Mouse (Mus musculus) heart, adult 2 months (tissue): ENCODE measurements around the gene Gm12184. TPM values are rescaled to one million over a fixed set of nuclear protein-coding genes. Genes with fewer than 3 reads are reported as not detected.

Experiments
- DNase-seq, 2 experiments: peaks; one replicate each; pipeline ENCODE4 v3.0.0; 2021
- H3K27ac ChIP-seq: fragments of 200-600 bp; 2 replicates; pipeline ENCODE4 v1.8.1; 2022
- H3K27me3 ChIP-seq: fragments of 200-500 bp; 2 replicates; pipeline ENCODE4 v1.6.1; 2012; ENCODE audit warnings: mild to moderate bottlenecking, low read length, inconsistent platforms, mixed read lengths; ENCODE audit not compliant: control insufficient read depth, insufficient read depth
- H3K36me3 ChIP-seq: fragments of 200-500 bp; 2 replicates; pipeline ENCODE4 v1.6.1; 2012; ENCODE audit warnings: low read length, inconsistent platforms; ENCODE audit not compliant: control insufficient read depth, insufficient read depth
- H3K4me1 ChIP-seq: fragments of 200-500 bp; 2 replicates; pipeline ENCODE4 v1.6.1; 2011; ENCODE audit warnings: low read length; ENCODE audit not compliant: control insufficient read depth, insufficient read depth
- H3K4me3 ChIP-seq: fragments of 200-600 bp; 2 replicates; pipeline ENCODE4 v1.8.1; 2022
- H3K79me2 ChIP-seq: fragments of 200-500 bp; replicated peaks from 2 replicates; pipeline ENCODE4 v1.6.1; 2012; ENCODE audit warnings: mild to moderate bottlenecking, inconsistent platforms, low read length, moderate library complexity, mixed read lengths; ENCODE audit not compliant: control insufficient read depth, insufficient read depth
- H3K9ac ChIP-seq: fragments of 200-500 bp; 2 replicates; pipeline ENCODE4 v1.6.1; 2012; ENCODE audit warnings: low read depth, mild to moderate bottlenecking, control low read depth, inconsistent platforms, low read length, mixed read lengths
- CTCF ChIP-seq: fragments of 200-600 bp; IDR thresholded peaks from 2 replicates; pipeline ENCODE4 v1.8.1; 2022; ENCODE audit warnings: antibody characterized with exemption, mild to moderate bottlenecking, moderate library complexity
- EP300 ChIP-seq: fragments of 200-500 bp; IDR thresholded peaks from 2 replicates; pipeline ENCODE4 v1.6.1; 2011; ENCODE audit warnings: low read depth, low read length, control low read depth; ENCODE audit not compliant: insufficient read depth
- POLR2A ChIP-seq: fragments of 200-500 bp; IDR thresholded peaks from 2 replicates; pipeline ENCODE4 v1.6.1; 2011; ENCODE audit warnings: mild to moderate bottlenecking, low read depth, low read length, control low read depth; ENCODE audit not compliant: insufficient read depth
- WGBS: fragments of 180-500 bp; shearing (Covaris S2); methylation state at CpG from one replicate; pipeline ENCODE4 v1.1.7; 2018; 5-methylcytosine and 5-hydroxymethylcytosine counted together
- intact Hi-C: fragments of 180-260 bp; cut with DNase I; formaldehyde crosslinking; loops from one replicate; pipeline ENCODE4 v1.15.1; 2025
- polyA plus RNA-seq: library from polyadenylated mRNA; depleted of rRNA; stranded (reverse); fragments of >200 nt; gene quantifications from 2 replicates; pipeline ENCODE4 v1.2.3, GENCODE M21; 2012
- total RNA-seq, 2 experiments: library from RNA; stranded (reverse); gene quantifications; 2 replicates each; pipeline ENCODE4 v1.2.3; 2021

Gm12184 gene
- total and polyA plus RNA-seq, 3 experiments: 3.8 to 18.8 (median 3.9) TPM

- Histone ChIP-seq H3K79me2 (no peaks in the 10 kb centered on the region), H3K4me1 (peaks cover 3% of the 10 kb centered on the region), H3K27ac (peak overlapping the region; percentile 6; the same call in 1 of the 2 replicates), H3K4me3 (peak overlapping the region; percentile 75), H3K27me3 (no peaks in the 10 kb centered on the region), H3K36me3 (no peaks in the 10 kb centered on the region), H3K9ac (no peak overlapping the region)
- DNase-seq: no peak
- TF ChIP-seq EP300: no peak
- 32% methylated on average over 9 of the region's 9 CpGs for WGBS
- intact Hi-C loops: loop anchor here (1.0 kb wide), 1 partner anchor 9 kb away; no protein-coding TSS in a partner anchor
Measured at GRCm38 (mm10) chr11:48833078-48833730, 6.7 kb upstream of the Gm12184 start.

DNA sequence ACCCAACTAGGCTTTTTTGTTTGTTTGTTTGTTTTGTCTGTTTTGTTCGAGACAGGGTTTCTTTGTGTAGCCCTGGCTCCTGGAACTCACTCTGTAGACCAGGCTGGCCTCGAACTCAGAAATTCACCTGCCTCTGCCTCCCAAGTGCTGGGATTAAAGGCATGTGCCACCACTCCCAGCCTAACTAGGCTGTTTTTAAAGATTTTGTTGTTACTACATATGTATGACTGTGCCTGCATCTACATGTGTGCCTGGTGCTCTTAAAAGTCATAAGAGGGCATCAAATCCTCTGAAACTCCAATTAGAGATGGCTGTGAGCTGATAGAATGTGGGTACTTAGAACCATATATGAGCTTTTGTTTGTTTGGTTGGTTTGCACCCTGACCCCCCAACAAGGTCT is 4.8 kb upstream of the Gm12184 start:
- H3K9ac ChIP-seq: no peak overlapping the region
- no peaks in the 10 kb centered on the region for H3K27me3 ChIP-seq
- no peaks in the 10 kb centered on the region for H3K36me3 ChIP-seq
- no peak overlapping the region for H3K27ac ChIP-seq
- H3K79me2 ChIP-seq: no peaks in the 10 kb centered on the region
- TF ChIP-seq CTCF: no peak
- TF ChIP-seq EP300: no peak
- TF ChIP-seq POLR2A: no peak
- DNase-seq: no peak
- peaks cover 3% of the 10 kb centered on the region for H3K4me1 ChIP-seq
- intact Hi-C loops: no loop called here
- WGBS: 90% methylated on average over 2 of the region's 2 CpGs
- no peak overlapping the region for H3K4me3 ChIP-seq

- H3K27me3 ChIP-seq: no peaks in the 10 kb centered on the region
- H3K27ac ChIP-seq: no peak overlapping the region
- intact Hi-C loops: no loop called here
- H3K4me3 ChIP-seq: no peak overlapping the region
- no peaks in the 10 kb centered on the region for H3K79me2 ChIP-seq
- no peak overlapping the region for H3K9ac ChIP-seq
- no peak for DNase-seq
- no peak for TF ChIP-seq EP300
- no peak for TF ChIP-seq POLR2A
- TF ChIP-seq CTCF: no peak
- WGBS: 54% methylated on average over 2 of the region's 2 CpGs
- H3K36me3 ChIP-seq: no peaks in the 10 kb centered on the region
- H3K4me1 ChIP-seq: peaks cover 3% of the 10 kb centered on the region
Measured at GRCm38 (mm10) chr11:48830279-48830678, 3.8 kb upstream of the Gm12184 start.

DNA sequence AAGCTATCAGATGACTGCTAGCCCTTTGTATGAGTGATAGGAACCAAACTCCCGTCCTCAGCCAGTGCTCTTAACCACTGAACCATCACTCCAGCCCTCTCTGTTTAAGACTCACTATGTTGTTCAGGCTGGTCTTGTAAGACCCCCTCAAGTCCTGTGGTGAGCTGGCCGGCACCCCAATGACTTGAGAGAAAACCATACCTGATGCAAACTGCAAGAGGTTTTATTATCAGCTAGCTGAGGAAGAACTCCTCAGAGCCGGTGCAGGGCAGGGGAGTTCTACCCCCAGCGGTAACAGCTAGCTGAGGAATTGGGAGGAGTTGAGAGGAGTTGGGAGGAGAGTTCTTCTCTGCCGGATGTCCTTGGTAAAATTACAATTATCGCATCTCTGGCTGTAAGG is 1.5 kb upstream of the Gm12184 start:
- H3K4me3 ChIP-seq: no peak overlapping the region
- no peaks in the 10 kb centered on the region for H3K27me3 ChIP-seq
- H3K79me2 ChIP-seq: no peaks in the 10 kb centered on the region
- WGBS: 71% methylated on average over 6 of the region's 6 CpGs
- H3K36me3 ChIP-seq: no peaks in the 10 kb centered on the region
- peaks cover 3% of the 10 kb centered on the region for H3K4me1 ChIP-seq
- TF ChIP-seq EP300 (no peak), POLR2A (no peak), CTCF (no peak)
- H3K27ac ChIP-seq: no peak overlapping the region
- H3K9ac ChIP-seq: no peak overlapping the region
- intact Hi-C loops: no loop called here
- no peak for DNase-seq

DNA sequence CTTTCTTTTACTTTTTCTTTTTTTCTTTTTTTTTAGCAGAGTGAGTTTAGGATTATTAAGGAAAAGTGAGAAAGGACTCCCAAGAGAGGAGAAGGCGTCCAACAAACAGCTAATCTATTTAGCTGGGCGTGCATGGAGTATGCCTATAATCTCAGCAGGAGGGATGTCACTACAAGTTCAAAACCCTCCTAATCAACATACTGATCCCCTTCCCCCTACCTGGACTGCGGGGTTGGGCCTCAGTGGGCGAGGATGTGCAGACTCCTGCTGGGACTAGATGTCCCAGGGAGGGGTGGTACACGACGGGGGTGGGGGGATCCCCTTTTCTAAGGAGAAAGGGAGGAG is 269 bp upstream of the Gm12184 start:
- no peaks in the 10 kb centered on the region for H3K36me3 ChIP-seq
- TF ChIP-seq POLR2A (no peak), EP300 (no peak), CTCF (no peak)

GRCm38 (mm10) chr11:48824311-48824830 is 2.1 kb downstream of the Gm12184 start:
- H3K27me3 ChIP-seq: no peaks in the 10 kb centered on the region
- no peaks in the 10 kb centered on the region for H3K79me2 ChIP-seq
- intact Hi-C loops: loop anchor here (1.0 kb wide), 1 partner anchor 9 kb away; no protein-coding TSS in a partner anchor
- H3K4me3 ChIP-seq: peak overlapping the region; percentile 56
- DNase-seq: no peak
- WGBS: 38% methylated on average over 22 of the region's 22 CpGs
- H3K4me1 ChIP-seq: peaks cover 1% of the 10 kb centered on the region
- no peak overlapping the region for H3K27ac ChIP-seq
- no peak overlapping the region for H3K9ac ChIP-seq
- TF ChIP-seq CTCF (no peak), EP300 (no peak), POLR2A (no peak)
- H3K36me3 ChIP-seq: no peaks in the 10 kb centered on the region

More for the DNA sequence above, 269 bp upstream of the Gm12184 start:
- DNase-seq: no peak
- no peaks in the 10 kb centered on the region for H3K79me2 ChIP-seq
- WGBS: 4% methylated on average over 6 of the region's 6 CpGs
- intact Hi-C loops: no loop called here
- peak overlapping the region; percentile 47 for H3K4me3 ChIP-seq
- peaks cover 3% of the 10 kb centered on the region for H3K4me1 ChIP-seq
- H3K9ac ChIP-seq: peak overlapping the region; percentile 74
- peak overlapping the region; percentile 29 for H3K27ac ChIP-seq
- H3K27me3 ChIP-seq: no peaks in the 10 kb centered on the region
